Mouse (Mus musculus) liver, embryonic 13.5 days (tissue): Measurements from ENCODE around the gene Mgmt. TPM values are rescaled to one million over a fixed set of nuclear protein-coding genes. Genes with fewer than 3 reads are reported as not detected.
A peak's percentile ranks its signal among the peaks of the same experiment; 100 is the strongest.

ENCODE experiments used
- ATAC-seq: fragments of 200-750 bp; cut with Nextera tagmentation; 2 replicates; pipeline ENCODE4 v1.8.0; 2017; ENCODE audit warnings: low read depth, mild to moderate bottlenecking, moderate number of reproducible peaks, moderate library complexity
- DNase-seq: peaks from one replicate; pipeline ENCODE4 v3.0.0; 2022
- H3K27ac ChIP-seq: fragments of 300-500 bp; sonication (generic); 2 replicates; pipeline ENCODE4 v1.5.1; 2015; ENCODE audit warnings: moderate library complexity, mild to moderate bottlenecking, inconsistent platforms
- H3K27me3 ChIP-seq: fragments of 300-500 bp; sonication (generic); 2 replicates; pipeline ENCODE4 v1.6.1; 2015; ENCODE audit warnings: mild to moderate bottlenecking, inconsistent platforms
- H3K36me3 ChIP-seq: fragments of 300-500 bp; sonication (generic); 2 replicates; pipeline ENCODE4 v1.6.1; 2015; ENCODE audit warnings: mild to moderate bottlenecking, inconsistent platforms
- H3K4me1 ChIP-seq: fragments of 300-500 bp; sonication (generic); replicated peaks from 2 replicates; pipeline ENCODE4 v1.6.1; 2015; ENCODE audit warnings: inconsistent platforms
- H3K4me2 ChIP-seq: fragments of 300-500 bp; sonication (generic); 2 replicates; pipeline ENCODE4 v1.6.1; 2015; ENCODE audit warnings: inconsistent platforms, mild to moderate bottlenecking, moderate library complexity
- H3K4me3 ChIP-seq: fragments of 300-500 bp; sonication (generic); replicated peaks from 2 replicates; pipeline ENCODE4 v1.5.1; 2015; ENCODE audit warnings: mild to moderate bottlenecking, inconsistent platforms
- H3K9ac ChIP-seq: fragments of 300-500 bp; sonication (generic); 2 replicates; pipeline ENCODE4 v1.6.1; 2015; ENCODE audit warnings: mild to moderate bottlenecking, inconsistent platforms
- H3K9me3 ChIP-seq: fragments of 300-500 bp; sonication (generic); replicated peaks from 2 replicates; pipeline ENCODE4 v1.6.1; 2016; ENCODE audit warnings: inconsistent platforms
- WGBS: fragments of 180-500 bp; shearing (Covaris S2); methylation state at CpG from one replicate; pipeline ENCODE4 v1.1.7; 2015; ENCODE audit not compliant: insufficient replicate concordance; 5-methylcytosine and 5-hydroxymethylcytosine counted together
- polyA plus RNA-seq: library from polyadenylated mRNA; unstranded; fragments of >200 nt; fragmentation: Nextera tagmentation; extraction: Ambion mirVana; gene quantifications from 2 replicates; pipeline ENCODE4 v1.2.1, GENCODE M21; 2015

Gene Mgmt
- 3.3 and 3.4 TPM in 2 replicates for polyA plus RNA-seq

DNA sequence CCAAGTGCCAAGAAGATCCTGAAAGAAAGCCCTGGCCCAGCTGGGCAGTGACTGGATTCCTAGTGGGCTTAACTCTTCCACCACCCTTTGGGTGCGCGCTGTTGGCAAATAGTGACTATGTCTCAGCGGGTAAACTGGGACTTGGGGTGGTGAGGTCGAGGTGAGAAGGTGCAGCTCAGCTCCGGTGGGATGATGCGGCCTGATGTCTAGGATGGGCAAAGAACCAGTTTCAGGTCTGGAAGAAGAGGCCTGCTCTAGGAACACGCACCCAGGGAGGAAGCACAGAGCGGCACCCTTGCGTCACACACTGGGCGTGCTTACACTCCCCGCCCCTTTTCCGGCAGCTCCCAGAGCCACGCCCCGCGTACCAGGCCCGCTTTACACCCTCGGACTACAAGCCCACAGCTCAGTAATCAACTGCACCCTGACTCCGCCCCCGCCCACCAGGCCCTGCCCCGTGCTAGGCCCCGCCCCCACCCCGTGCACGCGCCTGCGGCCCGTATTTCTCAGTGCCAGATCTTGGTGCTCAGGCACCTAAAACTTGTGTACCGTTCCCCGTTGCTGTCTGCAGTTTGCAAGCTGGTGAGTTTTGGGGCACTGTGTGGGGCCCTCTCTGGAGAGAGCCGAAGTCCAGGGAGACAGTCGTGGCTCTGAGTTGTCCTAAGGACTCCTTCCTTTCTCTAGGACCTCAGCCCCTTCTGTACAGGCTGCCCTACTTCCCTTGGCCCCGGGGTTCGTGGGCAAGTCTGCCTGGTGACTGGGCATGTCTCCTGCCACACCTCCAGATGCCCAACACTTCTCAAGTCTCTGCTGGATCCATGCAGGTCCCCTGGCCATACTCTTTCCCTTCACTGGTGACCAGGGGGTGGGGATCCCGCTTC, at the start of gene Mgmt:
Mgmt (plus strand) TSS at position 509 of the 881 bp plus-strand sequence.
- Histone ChIP-seq H3K4me2 (peak within 1 kb of the TSS; percentile 70), H3K4me3 (peak within 1 kb of the TSS; percentile 55), H3K27me3 (no peaks in the 10 kb centered on the region), H3K4me1 (peaks cover 28% of the 10 kb centered on the region), H3K9me3 (no peaks in the 10 kb centered on the region), H3K9ac (peak within 1 kb of the TSS; percentile 67), H3K36me3 (no peaks in the 10 kb centered on the region), H3K27ac (peak within 1 kb of the TSS; percentile 55)
- DNase-seq (peak; percentile 92), ATAC-seq (peak; percentile 99)
- 9% methylated on average over 33 of the region's 33 CpGs for WGBS

DNA sequence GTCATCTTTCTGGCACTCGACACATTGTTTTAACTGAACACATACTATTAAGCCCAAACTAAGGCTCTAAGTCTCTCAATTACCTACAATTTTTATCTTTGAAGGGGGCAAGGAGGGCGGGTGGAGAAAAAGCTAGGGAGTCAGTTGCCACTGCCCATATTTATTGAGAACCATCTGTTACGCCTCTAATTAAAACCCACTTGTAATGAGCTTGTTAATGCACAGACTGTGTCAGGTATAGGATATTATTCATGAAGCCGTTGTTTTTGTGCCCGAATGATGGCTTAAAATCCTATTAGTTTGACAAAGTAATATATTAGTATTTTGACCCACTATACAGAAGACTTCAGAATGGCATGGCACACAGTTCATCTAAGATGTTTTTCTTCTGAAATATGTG, 49.6 kb upstream of the Mgmt start:
- H3K9ac ChIP-seq: no peak overlapping the region
- no peak overlapping the region for H3K27ac ChIP-seq
- no peak for DNase-seq
- H3K36me3 ChIP-seq: no peaks in the 10 kb centered on the region
- H3K27me3 ChIP-seq: no peaks in the 10 kb centered on the region
- no peaks in the 10 kb centered on the region for H3K4me1 ChIP-seq
- WGBS: 72% methylated on average over 5 of the region's 5 CpGs
- no peak overlapping the region for H3K4me3 ChIP-seq
- no peak for ATAC-seq
- no peak overlapping the region for H3K4me2 ChIP-seq
- no peaks in the 10 kb centered on the region for H3K9me3 ChIP-seq

DNA sequence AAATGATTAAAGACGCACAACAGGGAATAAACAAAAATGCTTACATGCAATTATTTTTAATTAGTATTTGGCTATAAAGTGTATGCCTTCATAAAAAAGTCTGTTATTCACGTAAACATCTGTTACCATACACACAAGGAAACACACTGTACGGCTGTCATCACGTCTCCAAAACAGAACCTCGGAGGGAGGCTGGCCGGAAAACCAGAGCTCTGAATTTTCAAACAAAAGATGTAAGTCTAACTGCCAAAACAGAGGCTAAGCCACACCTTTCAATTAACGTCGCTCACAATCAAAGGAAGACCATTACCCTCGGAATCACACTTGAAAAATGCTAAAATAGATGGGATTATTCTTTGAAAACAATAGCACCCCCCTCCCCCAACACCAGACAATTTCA, 49.1 kb upstream of the Mgmt start:
- no peak overlapping the region for H3K27ac ChIP-seq
- H3K27me3 ChIP-seq: no peaks in the 10 kb centered on the region
- ATAC-seq (no peak), DNase-seq (no peak)
- 50% methylated on average over 9 of the region's 9 CpGs for WGBS
- H3K4me3 ChIP-seq: no peak overlapping the region
- H3K4me1 ChIP-seq: no peaks in the 10 kb centered on the region
- no peak overlapping the region for H3K9ac ChIP-seq
- no peaks in the 10 kb centered on the region for H3K36me3 ChIP-seq
- no peak overlapping the region for H3K4me2 ChIP-seq
- H3K9me3 ChIP-seq: no peaks in the 10 kb centered on the region

DNA sequence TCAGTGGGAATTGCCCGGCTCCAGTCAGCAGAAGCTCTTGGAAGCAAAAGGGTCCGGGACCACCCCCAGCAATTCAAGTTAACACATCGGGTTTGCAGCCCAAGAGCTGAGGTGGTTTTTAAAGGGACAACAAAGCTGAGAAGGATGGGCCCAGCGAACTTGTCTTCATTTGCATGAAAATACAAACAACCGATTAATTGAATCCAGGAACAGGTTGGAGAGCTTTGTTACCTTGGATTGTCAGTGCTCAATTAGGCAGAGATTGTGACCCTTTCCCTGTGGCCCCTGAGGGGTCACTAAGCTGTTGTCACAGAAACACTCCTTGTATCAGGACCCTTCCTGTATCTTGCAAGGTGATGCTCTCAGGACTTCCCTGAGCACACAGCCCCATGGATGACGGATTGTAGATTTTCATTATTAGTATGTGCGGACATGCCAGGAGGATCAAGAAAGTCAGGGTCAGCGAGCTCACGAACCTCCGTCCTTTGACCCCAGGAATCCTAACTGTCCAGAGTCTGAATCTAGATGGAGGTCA, 48.3 kb upstream of the Mgmt start:
- H3K36me3 ChIP-seq: no peaks in the 10 kb centered on the region
- no peak for DNase-seq
- no peak overlapping the region for H3K4me2 ChIP-seq

DNA sequence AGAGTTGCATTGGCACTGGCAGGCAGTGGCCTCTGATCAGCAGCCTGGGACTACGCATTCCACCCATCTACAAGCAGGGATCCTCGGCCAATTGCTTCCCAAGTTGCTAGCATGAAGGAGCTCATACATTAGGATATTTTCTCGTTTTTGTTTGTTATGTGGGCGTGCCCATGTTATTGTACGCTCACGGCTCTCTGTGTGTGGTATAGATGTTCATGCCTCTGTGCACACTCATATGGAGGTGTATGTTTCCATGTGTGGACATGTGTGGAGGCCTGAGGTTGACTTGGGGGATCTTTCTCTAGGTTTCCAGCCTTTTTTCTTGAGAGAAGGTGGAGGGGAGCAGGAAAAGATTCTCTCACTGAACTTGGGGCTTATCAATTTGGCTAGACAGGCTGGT, 46.8 kb upstream of the Mgmt start:
- H3K9me3 ChIP-seq: no peaks in the 10 kb centered on the region
- H3K27ac ChIP-seq: no peak overlapping the region
- no peaks in the 10 kb centered on the region for H3K4me1 ChIP-seq
- H3K4me2 ChIP-seq: no peak overlapping the region
- DNase-seq: no peak
- no peak overlapping the region for H3K4me3 ChIP-seq
- H3K27me3 ChIP-seq: no peaks in the 10 kb centered on the region
- 57% methylated on average over 6 of the region's 6 CpGs for WGBS
- no peak overlapping the region for H3K9ac ChIP-seq
- ATAC-seq: no peak
- no peaks in the 10 kb centered on the region for H3K36me3 ChIP-seq

More for the DNA sequence above, 48.3 kb upstream of the Mgmt start:
- ATAC-seq: no peak
- Histone ChIP-seq H3K9ac (no peak overlapping the region), H3K4me1 (no peaks in the 10 kb centered on the region), H3K27me3 (no peaks in the 10 kb centered on the region), H3K4me3 (no peak overlapping the region), H3K9me3 (no peaks in the 10 kb centered on the region), H3K27ac (no peak overlapping the region)
- WGBS: 61% methylated on average over 10 of the region's 10 CpGs

DNA sequence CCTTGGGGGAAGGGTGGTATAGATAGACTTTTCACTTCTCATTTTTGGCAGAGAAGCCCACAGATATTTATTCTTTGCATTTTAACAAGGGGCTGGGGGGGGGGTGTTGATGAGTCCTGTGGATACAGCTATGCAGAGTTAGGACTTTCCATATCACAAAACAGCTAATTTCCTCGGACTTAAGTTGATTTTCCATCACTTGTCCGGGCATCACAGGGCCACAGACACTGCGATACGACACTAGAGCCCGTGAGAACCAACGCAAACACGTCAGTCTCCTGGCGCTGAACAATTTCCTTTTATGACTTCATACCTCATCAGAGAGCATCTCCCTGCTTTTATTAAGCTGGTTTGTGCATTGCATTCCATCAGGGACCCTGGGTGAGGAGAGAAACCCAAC, 45.7 kb upstream of the Mgmt start:
- H3K9me3 ChIP-seq: no peaks in the 10 kb centered on the region
- no peak overlapping the region for H3K4me2 ChIP-seq
- WGBS: 75% methylated on average over 8 of the region's 8 CpGs
- no peak overlapping the region for H3K4me3 ChIP-seq
- no peaks in the 10 kb centered on the region for H3K36me3 ChIP-seq
- H3K27ac ChIP-seq: no peak overlapping the region
- H3K27me3 ChIP-seq: no peaks in the 10 kb centered on the region
- H3K9ac ChIP-seq: no peak overlapping the region
- H3K4me1 ChIP-seq: no peaks in the 10 kb centered on the region
- DNase-seq: no peak
- ATAC-seq: no peak

DNA sequence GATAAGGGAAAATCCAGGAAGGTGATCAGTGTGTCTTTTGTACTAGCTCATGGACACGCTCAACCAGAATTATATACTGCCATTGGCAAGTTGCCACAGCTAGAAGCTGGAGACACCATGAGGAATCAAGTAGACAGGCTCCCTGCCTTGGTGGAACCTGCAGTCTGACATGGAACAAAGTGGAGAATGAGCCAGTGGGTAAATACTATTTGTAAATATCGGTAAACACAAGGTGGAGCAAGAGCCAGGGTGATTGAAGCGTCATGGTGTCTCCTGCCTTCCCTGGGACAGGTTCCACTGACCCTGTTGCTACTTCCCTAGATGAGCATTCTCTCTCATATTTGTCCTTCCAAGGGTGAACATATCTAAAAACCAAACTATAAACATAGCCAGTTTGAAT, 44.6 kb upstream of the Mgmt start:
- no peaks in the 10 kb centered on the region for H3K4me1 ChIP-seq
- no peak for ATAC-seq
- 70% methylated on average over 3 of the region's 3 CpGs for whole genome bisulfite sequencing
- H3K9me3 ChIP-seq: no peaks in the 10 kb centered on the region
- H3K4me3 ChIP-seq: no peak overlapping the region
- no peak overlapping the region for H3K9ac ChIP-seq
- no peaks in the 10 kb centered on the region for H3K36me3 ChIP-seq
- no peak for DNase-seq
- no peaks in the 10 kb centered on the region for H3K27me3 ChIP-seq
- H3K27ac ChIP-seq: no peak overlapping the region
- no peak overlapping the region for H3K4me2 ChIP-seq

DNA sequence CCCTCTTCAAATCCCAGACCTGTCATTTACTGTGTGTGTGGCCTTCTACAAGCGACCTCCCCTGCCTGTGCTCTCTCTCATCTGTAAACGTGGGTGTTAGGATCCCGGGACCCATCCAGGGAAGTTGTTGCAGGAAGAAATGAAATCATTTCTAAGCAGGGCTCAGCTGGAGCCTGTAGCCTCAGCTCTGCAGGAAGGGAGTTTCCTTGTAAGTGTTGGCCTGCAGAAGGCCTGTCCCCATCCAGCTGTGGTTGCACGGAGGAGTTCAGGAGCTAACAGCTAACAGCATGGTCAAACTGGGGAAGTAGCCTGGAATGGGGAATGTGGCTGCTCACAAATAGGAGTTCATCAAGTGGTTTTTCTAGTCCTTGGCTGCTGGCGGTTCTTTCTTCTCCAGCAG, 44.1 kb upstream of the Mgmt start:
- 45% methylated on average over 5 of the region's 5 CpGs for WGBS
- ATAC-seq: no peak

DNA sequence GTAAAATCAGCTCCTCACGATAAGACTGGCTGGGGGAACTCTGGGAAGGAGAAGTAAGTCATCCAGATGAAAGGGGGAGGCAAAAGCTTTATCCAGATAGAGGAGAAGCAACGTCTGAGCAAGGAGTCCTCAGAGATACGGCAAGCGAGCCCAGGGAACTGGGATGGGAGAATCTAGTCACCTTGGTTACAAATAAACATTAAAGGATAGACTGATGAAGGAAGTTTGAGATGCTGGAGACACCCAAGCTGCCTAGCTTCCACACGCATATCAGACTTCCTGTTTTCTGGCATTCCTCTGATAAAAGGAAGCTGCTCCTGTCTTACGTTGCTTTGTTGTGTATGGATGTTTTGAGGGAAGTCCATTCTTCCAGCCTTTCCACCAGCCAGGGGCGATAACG, 42.5 kb upstream of the Mgmt start:
- WGBS: 29% methylated on average over 8 of the region's 8 CpGs
- Histone ChIP-seq H3K4me2 (no peak overlapping the region), H3K9me3 (no peaks in the 10 kb centered on the region), H3K36me3 (no peaks in the 10 kb centered on the region), H3K4me3 (no peak overlapping the region), H3K9ac (no peak overlapping the region), H3K4me1 (no peaks in the 10 kb centered on the region), H3K27ac (no peak overlapping the region), H3K27me3 (no peaks in the 10 kb centered on the region)
- no peak for DNase-seq
- ATAC-seq: no peak

More for the DNA sequence above, 44.1 kb upstream of the Mgmt start:
- no peak overlapping the region for H3K4me3 ChIP-seq
- no peak for DNase-seq
- H3K9me3 ChIP-seq: no peaks in the 10 kb centered on the region
- no peaks in the 10 kb centered on the region for H3K27me3 ChIP-seq
- H3K27ac ChIP-seq: no peak overlapping the region
- no peaks in the 10 kb centered on the region for H3K4me1 ChIP-seq
- H3K9ac ChIP-seq: no peak overlapping the region
- no peak overlapping the region for H3K4me2 ChIP-seq
- H3K36me3 ChIP-seq: no peaks in the 10 kb centered on the region

DNA sequence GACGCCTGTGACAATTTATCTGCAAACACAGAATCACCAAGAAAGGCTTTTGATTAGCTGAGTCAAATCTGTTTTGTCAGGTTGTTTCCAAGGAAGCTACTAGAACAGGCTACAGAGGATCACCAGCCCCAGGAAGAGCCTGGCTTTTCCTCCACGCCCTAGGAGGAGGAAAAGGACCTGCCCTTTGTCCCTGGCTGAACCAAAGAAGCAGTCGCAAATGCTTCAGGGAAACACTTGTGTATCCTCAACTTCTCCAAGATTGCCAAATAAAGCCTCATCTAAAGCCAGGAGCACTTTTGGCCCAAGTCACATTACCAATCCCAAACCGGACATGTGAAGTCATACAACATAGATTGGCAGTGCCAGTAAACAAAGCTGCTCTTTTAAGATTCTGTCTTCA, 41.7 kb upstream of the Mgmt start:
- H3K9me3 ChIP-seq: no peaks in the 10 kb centered on the region
- no peak overlapping the region for H3K27ac ChIP-seq
- no peak overlapping the region for H3K4me3 ChIP-seq
- H3K4me1 ChIP-seq: no peaks in the 10 kb centered on the region
- no peak overlapping the region for H3K9ac ChIP-seq
- no peaks in the 10 kb centered on the region for H3K36me3 ChIP-seq
- 36% methylated on average over 4 of the region's 4 CpGs for WGBS
- DNase-seq (no peak), ATAC-seq (no peak)
- H3K4me2 ChIP-seq: no peak overlapping the region
- H3K27me3 ChIP-seq: no peaks in the 10 kb centered on the region

DNA sequence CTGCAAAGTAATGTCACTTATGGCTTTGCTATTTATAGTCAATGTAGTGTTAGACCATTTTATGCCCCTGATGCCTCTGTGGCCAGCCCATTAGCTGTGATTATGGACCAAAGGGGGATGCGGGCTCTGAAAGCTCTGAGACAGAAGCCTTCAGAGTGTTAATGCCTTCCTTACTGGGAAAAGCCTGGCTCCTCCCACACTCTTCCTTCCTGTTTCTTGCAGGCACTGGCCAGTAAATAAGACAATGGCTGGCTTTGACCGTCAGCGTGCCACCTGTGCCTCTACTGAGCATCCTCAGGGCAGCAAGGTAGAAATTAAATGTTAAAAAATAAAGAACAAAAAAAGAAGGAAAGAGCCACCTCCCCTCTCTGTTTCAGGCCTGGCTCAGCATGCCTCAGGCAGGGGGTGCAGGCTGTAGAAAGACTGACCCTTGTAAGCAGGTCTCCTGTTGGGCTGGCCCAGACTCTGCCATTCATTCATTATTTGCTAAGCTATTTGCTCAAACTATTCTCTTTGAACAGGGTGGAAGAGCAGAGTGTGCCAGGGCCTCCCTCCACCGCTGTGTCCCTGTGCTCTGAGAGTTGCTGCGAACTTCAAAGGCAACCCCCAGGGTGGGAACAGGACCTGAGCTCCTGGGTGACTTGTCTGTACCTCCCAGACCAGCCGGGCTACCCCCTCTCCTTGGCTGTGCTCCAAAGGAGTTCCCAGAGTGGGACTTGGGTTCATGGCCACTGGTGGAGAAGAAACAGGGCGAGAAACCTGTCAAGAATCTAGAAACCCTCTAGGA, 29.5 kb upstream of the Mgmt start:
- H3K9me3 ChIP-seq: no peaks in the 10 kb centered on the region; the same call in 1 of the 2 replicates
- no peak overlapping the region for H3K27ac ChIP-seq
- ATAC-seq: no peak
- H3K9ac ChIP-seq: no peak overlapping the region
- no peak overlapping the region for H3K4me3 ChIP-seq
- WGBS: 21% methylated on average over 7 of the region's 7 CpGs
- H3K4me1 ChIP-seq: no peaks in the 10 kb centered on the region
- H3K4me2 ChIP-seq: no peak overlapping the region
- no peaks in the 10 kb centered on the region for H3K27me3 ChIP-seq
- no peaks in the 10 kb centered on the region for H3K36me3 ChIP-seq
- DNase-seq: no peak
